Mouse (Mus musculus) spleen, postnatal 14 days (tissue): ENCODE results near the gene Gm20431.

Experiments used
- DNase-seq, 2 experiments: peaks; one replicate each; pipeline ENCODE4 v3.0.0; 2021 to 2022; ENCODE audit warnings: low spot score in 2 of 2

The Gm20431 gene

GRCm38 (mm10) chr2:167569934-167570651, 91.2 kb downstream of the Gm20431 start:
- DNase-seq, result no peak

GRCm38 (mm10) chr2:167568112-167568511, 93.2 kb downstream of the Gm20431 start:
- DNase-seq, result no peak

DNA sequence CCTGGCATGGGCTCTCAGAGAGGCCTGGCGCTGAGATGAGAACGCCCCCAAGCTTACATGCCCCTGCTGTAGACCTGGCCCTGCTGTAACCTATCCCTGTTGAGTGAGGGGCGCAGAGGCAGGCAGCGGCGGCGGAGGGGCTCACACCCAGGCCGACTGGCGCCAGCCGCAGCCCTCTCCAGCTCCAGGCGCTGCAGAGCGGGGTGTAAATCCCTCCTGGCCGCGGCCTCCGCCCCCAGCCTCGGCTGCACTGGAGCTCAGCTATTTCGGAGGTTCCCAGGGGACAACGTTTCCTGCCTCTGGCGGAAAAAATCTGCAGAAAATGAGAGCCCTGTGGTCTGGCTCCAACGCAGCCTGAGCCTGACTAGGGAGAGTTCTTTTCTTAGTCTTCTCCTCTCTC, 95.6 kb downstream of the Gm20431 start:
- DNase-seq, result no peak

GRCm38 (mm10) chr2:167565312-167565656, 96.0 kb downstream of the Gm20431 start:
- no peak for DNase-seq

DNA sequence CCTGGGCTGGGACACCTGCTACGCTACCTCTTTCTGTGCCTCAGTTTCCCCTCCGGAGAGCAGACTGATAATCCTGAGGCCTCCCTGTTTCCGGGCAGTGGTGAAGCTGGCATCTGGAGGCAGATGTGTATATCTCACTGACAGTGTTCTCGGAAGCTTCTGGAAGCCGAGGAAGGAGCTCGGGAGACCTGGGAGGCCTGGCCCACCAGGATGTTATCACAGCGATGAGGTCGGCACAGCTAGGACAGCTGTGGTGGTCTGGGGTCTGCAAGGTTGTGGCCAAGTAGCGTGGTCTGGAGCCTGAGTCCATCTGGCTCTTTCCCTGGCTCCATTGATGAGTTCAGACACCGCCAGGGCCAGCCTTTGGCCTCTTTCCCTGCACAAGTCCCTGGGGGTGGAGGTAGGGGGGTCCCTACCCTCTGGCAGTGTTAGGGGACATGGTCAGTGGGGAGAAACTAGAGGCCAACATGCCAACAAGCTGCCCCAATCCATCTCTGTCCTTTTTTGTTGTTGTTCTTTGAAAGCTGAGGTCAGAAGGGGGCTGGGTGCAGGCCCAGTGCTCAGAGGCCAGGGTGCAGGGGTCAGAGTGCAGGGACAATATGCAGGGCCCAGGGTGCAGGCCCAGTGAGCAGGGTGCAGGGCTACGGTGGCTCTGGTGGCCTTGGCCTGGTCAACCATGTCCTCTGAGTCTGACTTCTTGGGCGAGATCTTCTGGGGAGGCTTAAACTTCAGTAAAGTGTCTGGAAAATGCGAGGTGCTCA, 96.6 kb downstream of the Gm20431 start:
- DNase-seq, result no peak

DNA sequence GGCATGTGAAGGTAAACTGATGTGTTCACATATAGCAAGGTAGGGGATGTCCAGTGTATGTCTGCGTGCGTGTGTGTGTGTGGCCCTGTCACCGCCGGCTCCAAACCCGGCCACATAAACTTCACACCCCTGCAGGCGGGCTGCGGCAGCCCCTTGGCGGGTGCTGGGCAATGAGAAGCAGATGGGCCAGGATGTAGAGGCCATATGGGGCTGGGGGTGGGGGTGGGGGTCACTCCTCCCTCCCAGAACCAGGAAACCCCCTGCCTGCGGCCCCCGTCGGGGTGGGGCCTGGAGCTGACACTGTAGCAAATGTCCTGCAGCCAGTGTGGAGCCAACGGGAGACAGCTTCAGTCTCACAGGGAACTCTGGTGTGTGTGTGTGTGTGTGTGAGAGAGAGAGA, 97.6 kb downstream of the Gm20431 start:
- no peak for DNase-seq

GRCm38 (mm10) chr2:167563035-167563434, 98.3 kb downstream of the Gm20431 start:
- no peak for DNase-seq

GRCm38 (mm10) chr2:167562101-167562500, 99.2 kb downstream of the Gm20431 start:
- no peak for DNase-seq

DNA sequence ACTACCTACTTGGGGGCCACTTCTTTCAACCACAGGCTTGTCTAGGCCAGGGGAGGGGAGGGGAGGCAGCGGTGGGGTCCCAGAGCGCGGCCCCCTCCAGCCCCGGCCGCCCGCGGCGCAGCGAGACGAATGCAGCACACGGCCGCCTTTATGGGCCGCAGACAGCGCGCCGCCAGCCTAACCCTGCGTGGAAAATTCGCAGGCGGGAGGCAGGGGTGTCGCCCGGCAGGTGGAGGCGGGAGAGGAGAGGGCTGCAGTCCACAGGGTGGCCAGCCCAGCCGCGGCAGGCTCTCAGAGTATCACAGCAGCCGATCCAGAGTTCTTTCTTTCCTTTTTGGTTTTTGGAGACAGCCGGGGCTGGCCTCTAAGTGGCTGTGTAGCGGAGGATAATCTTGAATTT, 101.9 kb downstream of the Gm20431 start:
- DNase-seq, result no peak
